Mouse (Mus musculus): ENCODE measurements around the gene Dnajc8.

Dnajc8 gene

DNA sequence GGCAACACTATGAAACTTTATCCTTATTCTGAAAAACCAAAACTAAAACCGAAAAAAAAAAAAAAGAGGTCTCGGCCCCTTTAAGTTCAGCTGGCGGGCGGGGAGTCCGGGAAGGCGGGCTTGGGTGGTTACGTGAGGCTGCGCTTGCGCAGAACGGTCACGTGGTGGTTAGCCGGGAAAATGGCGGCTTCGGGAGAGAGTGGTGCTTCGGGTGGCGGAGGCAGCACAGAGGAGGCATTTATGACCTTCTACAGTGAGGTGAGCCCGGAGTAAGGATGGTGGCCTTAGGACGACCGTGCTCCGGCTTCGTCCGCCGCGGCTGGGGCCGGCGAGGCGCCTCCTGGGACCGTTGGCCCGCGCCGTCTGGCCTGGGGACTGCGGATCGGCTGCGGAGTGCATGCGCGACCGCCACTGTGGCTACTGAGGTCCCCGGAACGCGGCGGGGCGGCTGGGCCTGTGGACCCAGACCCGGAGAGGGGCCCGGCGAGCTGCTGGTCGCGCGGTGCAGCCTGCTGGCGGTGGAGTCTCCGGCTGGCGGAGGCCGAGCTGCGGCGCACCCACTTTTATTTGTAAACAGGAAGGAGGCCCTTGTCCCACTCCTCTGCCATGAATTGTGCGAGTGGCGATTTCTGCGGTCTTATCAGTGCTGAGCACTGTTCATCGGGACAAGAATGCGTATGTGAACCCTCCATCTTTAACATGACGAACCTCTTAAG lies at the start of gene Dnajc8:
Gene Dnajc8 (plus strand): TSS at position 145 of the 716 bp plus-strand sequence.
- peak; percentile 95 for DNase-seq (ENCODE audit: low read depth)

DNA sequence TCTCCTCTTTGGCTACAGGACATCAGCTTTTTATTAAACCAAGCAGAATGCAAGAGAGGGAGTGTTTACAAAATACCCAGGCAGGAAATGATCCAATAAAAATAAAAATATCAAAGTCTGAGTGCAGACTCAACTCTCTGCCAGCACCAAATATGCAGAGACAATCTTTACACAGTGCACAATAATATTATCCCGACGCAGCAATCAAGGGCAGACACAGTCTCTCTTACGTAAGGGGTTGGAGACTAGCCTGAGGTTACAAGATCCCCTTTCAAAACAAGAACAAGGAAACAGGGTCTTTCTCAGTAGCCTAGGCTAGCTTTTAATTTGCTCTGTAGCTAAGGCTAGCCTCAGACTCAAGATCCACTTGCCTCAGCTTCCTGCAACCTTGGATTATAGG lies 46.8 kb upstream of the Dnajc8 start:
- DNase-seq (ENCODE audit: low read depth): peak; percentile 24

DNA sequence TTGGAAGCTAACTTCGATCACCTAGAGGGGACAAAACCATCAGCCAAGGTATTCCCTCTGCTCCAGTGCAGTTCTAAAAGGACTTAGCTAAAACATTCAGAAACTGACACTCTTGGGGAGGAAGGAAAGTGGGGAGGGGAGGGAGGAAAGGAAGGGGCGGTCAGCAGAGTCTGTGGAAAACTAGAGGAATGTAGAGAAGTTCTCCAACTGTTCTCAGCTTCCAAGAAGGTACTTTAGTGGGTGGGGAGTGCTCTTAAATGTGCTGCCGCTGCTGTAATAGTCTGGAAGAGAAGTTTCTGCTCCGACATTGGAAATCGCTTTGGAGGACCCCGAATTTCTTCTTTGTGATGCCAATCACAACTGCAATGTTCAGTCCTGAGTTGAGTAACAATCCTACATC lies 46.4 kb upstream of the Dnajc8 start:
- no peak for DNase-seq (ENCODE audit: low read depth)

DNA sequence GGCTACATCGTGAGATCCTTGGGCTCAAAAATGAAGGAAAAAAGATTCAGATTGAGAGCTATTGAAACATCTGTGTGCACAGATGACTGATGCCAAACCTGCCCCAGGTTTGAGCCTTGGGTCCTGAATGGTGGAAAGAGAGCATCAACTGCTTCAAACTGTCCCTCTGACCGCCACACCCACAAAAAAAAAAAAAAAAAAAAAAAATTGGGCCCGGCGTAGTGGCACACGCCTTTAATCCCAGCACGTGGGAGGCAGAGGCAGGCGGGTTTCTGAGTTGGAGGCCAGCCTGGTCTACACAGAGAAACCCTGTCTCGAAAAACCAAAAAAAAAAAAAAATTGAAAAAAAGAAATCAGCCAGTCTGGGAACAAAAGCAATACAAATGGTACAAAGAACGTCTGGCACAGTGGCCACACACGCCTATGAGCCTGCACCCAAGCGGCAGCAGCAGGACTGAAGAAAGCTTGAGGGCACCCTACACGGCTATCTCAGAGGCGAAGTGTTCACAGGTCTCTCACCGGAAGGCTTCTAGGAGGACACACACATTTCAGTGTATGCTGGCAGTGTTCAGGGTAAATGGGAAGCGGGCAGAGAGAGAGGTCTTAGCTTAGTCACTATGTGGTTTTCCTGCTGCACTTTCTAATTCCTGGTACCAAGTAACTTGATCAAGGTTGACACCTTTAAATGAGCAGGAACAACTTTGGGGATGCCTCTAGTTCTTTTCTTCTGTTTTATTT lies 44.9 kb upstream of the Dnajc8 start:
- no peak for DNase-seq (ENCODE audit: low read depth)

DNA sequence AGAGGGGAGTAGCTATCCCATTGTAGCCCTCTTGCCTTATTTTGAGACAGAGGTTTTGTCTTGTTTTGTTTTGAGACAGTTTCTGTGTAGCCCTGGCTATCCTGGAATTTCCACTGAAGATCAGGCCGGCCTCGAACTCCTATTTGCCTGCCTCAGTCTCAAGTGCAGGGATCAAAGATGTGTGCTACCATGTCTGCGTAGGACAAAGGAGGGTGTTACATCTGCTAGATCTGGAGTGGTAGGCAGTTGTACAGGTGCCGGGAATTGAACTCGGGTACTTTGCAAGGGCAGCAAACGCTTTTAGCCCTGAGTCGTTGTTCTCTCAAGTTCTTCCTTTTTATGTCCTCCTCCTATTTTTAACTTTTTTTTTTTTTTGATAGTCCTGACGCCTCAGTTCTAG lies 44.3 kb upstream of the Dnajc8 start:
- DNase-seq (ENCODE audit: low read depth): no peak

DNA sequence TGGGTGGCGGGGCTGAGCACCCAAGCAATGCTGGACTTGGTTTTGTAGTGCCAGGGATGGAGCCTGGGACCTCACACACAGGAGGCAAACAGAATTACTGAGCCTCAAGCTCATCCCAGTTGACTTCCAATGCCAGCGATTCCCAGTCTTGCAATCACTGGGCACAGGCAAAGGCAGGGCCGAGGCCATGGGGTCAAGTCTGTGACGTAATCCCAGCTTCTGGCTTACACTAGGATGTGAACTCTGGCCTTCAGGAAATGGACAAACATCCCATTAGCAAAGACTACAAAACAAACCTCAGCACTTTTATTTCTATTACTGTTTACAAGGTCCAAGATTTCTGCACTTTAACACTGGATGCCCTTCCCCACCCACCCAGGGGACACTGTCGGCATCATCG lies 43.6 kb upstream of the Dnajc8 start:
- no peak for DNase-seq (ENCODE audit: low read depth)

DNA sequence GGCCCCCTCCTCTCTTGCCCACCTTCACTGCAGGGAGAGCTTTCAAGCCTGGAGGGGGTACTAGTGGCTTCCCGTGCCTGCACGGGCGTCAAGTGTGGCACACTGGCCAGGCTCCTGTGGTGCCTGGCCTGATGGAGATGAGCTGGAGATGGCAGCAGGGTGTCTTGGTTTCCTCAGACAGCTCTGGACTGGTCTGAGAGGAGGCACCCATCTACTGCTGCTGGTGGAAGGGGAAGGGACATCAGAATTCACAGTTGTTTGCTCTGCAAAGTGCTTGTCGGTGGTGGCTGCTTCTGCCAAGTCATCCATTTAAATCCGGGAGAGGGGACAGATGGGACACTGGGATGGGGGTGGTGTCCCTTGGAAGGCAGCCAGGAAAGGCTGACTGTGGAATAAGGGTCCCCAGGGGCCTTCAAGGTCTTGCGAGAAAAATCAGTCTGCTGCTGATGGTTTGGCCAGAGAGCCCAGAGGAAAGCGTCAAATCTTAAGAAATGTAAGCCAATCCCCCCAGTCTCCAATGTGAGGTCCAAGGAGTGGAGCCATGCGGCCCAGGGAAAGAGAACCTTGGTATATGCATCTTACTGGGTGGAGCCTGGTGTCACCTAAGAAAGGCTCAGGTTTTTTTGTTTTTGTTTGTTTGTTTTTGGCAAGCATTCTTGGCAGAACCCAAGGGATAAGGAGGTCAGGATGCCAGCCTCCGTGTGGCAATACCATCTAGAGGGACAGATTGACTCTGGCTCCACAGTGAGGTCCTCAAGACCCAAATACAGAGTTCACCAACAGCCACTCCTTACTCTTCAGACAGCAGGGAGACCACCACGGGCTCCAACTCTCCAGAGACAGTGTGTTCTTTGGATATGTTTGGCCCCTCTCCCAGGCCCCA lies 42.9 kb upstream of the Dnajc8 start:
- no peak for DNase-seq (ENCODE audit: low read depth)

DNA sequence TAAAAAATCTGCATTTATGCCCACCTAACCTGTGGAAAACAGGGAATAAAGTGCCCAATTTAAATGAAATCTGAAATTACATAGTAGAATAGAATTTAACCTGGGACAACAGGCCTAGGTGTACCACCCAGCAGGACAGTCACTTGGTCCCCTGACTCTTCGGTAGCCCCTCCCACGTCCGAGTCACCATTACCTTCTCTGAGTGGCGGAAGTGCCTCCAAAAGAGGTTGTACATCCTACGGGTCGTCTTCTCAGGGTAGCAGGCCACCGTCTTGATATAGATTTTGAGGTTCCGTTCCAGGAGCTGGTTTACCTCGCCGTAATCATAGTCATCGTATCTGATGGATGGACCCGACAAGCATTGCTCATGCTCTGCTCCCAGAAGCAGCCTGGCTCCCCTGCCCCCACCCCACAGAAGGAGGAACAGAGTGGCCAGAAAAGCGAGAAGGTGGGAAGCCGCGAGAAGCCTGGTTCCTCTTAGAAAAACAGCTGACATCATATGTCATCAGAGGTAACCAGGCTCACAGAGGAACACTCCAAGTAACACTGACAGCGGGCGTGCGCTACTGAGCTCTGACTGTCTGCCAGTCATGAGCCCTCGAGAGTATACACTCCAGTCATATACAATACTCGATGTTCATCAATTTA lies 41.0 kb upstream of the Dnajc8 start:
- no peak for DNase-seq (ENCODE audit: low read depth)

DNA sequence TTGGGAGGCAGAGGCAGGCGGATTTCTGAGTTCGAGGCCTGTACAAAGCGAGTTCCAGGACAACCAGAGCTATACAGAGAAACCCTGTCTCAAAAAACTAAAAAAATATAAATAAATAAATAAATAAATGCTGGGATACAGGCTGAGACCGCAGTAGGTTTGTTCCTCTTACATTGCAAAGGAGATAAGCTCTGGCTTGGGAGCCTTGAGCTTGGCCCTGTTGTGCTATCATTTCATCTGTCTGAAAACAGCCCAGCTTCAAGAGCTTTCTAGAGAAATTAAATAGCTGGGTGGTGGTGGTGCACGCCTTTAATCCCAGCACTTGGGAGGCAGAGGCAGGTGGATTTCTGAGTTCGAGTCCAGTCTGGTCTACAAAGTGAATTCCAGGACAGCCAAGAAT lies 33.7 kb upstream of the Dnajc8 start:
- DNase-seq (ENCODE audit: low read depth): no peak

DNA sequence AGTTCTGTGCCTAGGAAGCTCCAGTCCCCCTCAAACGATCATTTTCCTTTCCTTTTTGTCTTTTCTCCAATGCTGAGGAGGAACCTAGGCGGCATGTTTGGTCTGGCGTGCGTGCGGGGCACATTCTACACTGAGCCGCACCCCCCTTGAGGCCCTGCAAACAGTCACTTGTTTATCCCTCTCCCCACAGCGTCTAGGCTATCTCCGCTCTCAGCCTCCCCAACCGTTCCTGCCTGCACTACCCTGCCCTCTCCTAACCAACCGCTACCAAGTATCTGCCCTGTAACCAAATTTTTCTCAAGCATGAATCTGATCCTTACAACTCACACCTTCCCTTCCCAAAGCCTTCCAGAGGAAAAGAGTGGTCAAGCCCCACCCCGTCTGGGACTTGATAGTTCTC lies 32.0 kb upstream of the Dnajc8 start:
- DNase-seq (ENCODE audit: low read depth): no peak

DNA sequence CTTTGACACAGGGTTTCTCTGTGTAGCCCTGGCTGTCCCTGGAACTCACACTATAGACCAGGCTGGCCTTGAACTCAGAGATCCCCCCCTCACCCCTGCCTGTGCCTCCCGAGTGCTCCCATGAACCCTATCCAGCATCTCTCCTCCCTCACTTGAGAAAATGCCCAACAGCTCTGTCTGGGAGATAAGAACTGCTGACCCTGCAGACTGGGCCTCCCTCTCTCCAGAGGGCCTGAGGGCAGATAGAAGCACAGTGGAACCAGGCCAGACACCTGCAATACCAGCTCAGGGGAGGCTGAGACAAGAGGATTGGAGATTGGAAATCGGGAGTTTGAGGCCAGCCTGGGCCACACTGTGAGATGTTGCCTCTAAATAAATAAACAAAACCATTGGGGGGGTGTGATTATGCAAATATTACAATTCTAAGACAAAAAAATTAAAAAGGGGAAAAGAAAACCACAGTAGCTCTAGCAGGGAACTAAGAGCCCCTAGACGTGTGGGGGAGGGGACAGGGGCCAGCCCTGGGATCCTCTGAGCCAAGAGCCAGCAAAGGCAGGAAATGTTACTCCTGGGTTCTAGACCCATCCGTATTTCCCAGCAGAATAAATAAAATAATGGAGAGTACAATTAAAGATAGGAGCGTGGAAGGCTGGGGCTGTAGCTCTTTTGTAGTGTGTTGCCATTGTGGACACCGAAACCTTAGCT lies 30.2 kb upstream of the Dnajc8 start:
- DNase-seq (ENCODE audit: low read depth): no peak

DNA sequence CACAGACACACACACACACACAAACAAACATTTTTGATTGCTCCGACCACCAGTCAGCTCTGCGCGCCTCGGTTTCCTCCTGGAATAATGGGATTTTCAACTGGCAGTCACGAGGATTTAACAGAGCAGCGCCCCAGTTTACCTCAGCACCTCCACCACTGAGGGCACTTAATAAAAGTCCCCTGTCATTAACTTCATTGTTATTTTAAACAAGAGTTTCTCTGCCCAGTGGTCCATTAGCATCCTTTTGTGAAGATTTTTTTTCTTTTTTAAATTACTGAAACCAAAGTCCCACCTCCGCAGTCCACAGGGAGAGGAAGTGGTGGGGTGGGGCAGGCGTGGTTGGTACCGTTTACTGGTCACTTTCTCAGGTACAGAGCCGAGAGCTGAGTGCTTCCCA lies 29.6 kb upstream of the Dnajc8 start:
- no peak for DNase-seq (ENCODE audit: low read depth)

DNA sequence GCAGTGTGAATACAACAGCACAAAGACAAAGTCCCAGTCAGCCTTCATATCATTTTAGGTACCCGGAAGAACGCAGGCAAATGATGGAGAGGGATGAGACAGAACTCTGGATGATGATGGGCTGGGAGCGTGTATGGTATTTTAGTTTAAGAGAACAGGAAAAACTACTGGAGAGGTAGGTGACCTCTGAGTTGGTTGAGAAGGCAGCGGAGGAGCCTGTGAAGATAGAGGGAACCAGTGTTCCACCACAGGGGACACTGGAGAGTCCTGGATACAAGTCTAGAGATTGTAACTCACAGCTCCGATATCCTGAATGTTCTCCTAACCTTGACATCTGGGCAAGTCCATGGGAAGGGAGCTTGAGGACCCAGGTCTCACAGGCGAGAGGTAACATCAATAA lies 29.1 kb upstream of the Dnajc8 start:
- no peak for DNase-seq (ENCODE audit: low read depth)

DNA sequence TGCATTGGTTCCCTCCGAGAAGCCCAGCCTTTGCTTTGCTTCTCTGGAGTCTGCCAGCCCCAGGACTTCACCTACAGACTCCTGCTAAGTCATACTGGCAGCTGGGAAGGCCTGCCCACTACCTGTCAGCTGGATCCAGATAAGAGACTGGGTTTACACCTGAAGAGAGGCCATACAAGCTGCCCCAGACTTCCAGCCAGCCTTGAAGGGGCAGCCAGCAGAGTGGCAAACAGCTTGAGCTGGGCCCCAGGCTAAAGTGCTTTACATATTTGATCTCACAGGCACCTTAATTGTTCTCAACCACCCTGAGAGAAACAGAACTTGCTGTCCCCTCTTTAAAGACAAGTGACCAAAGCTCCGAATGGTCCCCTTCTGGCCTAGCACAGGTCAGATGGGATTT lies 28.1 kb upstream of the Dnajc8 start:
- no peak for DNase-seq (ENCODE audit: low read depth)

DNA sequence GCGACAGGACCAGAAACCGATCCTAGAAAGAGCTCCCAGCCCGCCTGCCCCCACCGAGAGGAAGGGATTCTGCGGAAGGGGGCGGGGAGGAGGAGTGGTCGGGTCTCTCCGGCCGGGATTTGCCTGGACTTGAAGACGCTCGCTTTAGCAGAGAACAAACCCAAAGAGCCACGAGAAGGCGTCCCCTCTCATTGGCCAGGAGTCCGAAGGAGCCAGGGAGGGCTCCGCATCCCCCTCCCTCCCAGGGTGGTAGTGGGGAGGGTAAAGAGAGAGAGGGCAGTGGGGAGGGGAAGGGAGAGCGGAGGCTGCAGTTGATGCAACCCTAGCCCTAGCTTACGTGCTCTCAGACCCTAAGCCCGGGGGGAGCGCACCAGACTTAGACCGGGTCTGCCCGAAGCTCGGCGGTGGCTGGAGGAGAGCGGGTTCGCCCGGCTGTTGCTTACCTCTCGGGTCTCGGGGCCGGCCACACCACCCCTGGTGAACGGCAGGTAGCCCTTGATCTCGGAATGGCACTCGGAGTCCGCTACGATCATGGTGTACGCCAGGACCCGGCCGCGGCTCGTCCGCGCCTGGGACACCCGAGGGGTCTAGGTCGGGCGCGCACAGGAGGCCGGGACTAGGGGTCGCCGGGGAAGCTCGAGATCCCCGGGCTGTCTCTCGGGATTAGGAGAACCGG lies 25.6 kb upstream of the Dnajc8 start:
- peak; percentile 90 for DNase-seq (ENCODE audit: low read depth)

DNA sequence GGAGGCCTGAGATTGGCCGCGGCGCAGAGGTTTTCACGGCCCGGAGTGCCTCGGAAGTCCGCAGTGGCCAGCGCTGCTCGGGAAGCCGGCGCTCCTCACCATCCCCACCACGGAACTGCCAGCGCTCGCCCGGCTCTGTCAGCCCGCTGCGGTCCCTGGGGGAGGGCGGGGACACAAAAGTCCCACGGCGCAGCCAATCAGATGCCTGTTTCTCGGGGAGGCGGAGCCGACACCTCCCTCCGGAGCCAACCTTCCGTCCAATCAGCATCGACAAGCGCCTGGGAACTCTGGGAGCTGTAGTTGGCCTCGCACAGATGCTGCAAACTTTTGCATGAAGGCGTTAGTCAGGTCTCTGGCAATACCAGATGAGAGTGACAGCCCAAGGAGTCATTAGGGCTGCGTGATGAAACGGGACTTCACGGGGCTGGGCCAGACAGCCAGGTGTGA lies 25.0 kb upstream of the Dnajc8 start, which contains the start of gene Sesn2:
Gene Sesn2 (minus strand): TSS at position 150 of the 447 bp plus-strand sequence.
- DNase-seq (ENCODE audit: low read depth): peak; percentile 98

DNA sequence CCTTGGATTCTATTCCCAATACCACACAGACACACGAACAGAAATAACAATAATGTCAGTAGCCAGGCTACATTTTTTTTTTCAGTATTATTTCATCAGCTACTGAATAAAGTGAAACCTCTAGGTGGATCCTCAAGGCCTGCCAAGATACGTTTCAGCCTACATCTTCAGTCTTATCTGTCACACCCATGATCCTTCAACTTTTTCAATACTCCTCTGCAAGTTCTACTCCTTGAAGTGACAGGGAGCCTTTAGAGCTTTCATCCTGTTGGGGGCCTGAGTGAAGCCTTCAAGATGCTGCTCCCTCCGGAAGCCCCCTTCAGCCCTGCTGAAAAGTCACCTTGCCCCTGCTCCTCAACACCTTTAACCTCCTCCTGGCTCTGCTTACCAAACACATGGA lies 23.3 kb upstream of the Dnajc8 start:
- DNase-seq (ENCODE audit: low read depth): no peak

DNA sequence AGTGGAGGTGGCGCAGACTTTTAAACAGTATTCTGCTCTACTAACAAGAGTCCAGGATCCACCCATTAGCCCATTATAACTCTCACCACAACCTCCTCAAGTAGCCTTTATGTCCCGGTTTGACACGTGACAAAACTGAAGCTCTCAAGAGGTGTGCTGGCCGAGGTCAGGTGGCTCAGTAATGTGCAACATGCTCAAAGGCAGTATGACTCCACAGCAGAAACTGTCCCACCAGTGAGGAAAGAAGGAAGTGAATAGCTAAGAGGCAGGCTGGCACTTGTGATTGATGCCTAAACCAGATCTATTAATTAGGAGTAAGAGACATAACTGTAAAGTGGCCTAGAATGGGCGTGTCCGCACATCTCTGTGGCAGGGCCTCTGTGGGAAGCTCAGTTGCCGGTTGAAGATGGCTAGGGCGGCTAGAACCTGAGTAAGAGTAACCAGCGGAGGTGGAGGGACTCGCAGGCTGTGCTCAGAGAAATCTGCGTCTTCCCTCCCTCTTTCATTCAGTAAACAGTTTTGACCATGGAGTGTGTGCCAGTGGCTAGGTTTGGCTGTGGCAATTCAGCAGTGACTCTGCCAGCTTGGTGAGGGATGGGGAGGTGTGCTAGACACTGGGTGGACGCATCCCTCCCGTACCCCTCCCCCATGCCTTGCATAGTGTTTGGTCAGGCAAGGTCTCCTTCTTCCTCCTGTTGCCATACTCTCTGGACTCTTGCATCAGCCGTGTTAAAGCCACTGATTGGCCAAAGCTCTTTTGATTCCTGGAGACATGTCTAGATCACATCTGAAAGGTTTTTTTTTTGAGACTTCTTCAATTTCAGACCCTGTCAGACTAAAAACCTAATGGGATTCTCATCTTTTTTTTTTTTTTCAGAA lies 21.7 kb upstream of the Dnajc8 start:
- peak; percentile 86 for DNase-seq (ENCODE audit: low read depth)

DNA sequence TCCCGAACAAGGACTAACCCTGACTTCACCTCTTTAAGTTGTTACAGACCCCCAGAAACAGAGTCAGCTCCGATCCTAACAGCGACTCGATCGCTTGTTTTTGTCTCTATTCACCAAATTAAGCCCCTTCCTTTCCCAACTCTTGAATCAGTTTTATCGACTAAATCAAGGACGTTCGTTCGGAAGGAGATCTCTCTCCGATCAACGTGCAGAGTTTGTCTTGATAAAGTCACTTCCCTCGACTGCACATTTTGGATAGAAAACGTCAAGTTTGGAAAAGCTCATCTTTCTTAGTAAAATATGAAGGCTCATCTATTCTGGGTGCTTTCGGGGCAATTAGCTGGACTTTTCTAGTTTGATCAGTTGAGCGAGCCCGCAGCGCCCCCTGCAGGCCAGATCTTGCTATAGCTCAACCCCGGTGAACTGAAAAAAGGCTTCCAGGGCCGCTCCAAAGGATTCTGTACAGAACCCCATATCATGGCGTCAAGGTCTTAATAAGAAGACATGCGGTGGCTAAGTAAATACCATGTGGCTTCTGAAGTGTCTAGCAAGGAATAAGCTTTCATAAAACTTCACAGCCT lies 20.7 kb upstream of the Dnajc8 start:
- DNase-seq (ENCODE audit: low read depth): peak; percentile 94
